Mouse (Mus musculus) myocyte (in vitro differentiated cells): Measurements from ENCODE around the gene Axin2.

ENCODE experiments used
- POLR2A ChIP-seq: IDR thresholded peaks from one replicate; pipeline ENCODE4 v1.6.1; 2011; ENCODE audit warnings: low read depth, mild to moderate bottlenecking, control low read depth, moderate library complexity; ENCODE audit not compliant: insufficient read length
- TCF12 ChIP-seq: IDR thresholded peaks from one replicate; pipeline ENCODE4 v1.6.1; 2011; ENCODE audit warnings: mild to moderate bottlenecking, control low read depth; ENCODE audit not compliant: poor library complexity, insufficient read depth, severe bottlenecking

DNA sequence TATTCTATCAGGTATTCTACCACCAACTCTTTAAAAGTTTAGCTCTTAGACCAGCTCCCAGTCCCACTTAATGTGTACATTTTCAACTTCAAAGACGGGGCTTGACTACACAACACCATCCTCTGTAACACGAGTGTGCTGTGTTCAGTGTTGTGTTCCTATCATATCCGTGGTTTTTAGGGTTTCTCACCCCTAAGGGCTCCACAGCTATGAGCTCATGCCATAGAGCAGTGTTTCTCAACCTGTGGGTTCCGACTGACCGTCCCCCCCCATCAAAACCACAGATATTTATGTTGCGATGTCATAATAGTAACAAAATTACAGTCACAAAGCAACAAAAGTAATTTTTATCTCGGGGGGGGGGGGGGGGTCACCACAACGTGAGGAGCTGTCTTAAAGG lies 34.1 kb upstream of the Axin2 start:
- TF ChIP-seq POLR2A (no peak), TCF12 (no peak)
